Mouse (Mus musculus) MEL (cell line): Measurements from ENCODE around the gene Rps21.

Experiments used
- KAT2A ChIP-seq: conservative IDR thresholded peaks from 2 replicates; pipeline ENCODE4 v1.6.1; 2012; ENCODE audit warnings: low read depth, low read length, improper control_type of control experiment, inconsistent platforms
- POLR2A ChIP-seq, 2 experiments: IDR thresholded peaks; 2 replicates each; pipeline ENCODE4 v1.6.1; 2011 to 2012; ENCODE audit warnings: low read length in 2 of 2, mild to moderate bottlenecking in 2 of 2, control low read depth in 1 of 2, improper control_type of control experiment in 1 of 2, low read depth in 1 of 2, moderate library complexity in 1 of 2; ENCODE audit not compliant: control insufficient read depth in 1 of 2, insufficient read depth in 1 of 2, poor library complexity in 1 of 2
- SMC3 ChIP-seq: IDR thresholded peaks from 2 replicates; pipeline ENCODE4 v1.6.1; 2011; ENCODE audit warnings: low read depth, low read length, improper control_type of control experiment

DNA sequence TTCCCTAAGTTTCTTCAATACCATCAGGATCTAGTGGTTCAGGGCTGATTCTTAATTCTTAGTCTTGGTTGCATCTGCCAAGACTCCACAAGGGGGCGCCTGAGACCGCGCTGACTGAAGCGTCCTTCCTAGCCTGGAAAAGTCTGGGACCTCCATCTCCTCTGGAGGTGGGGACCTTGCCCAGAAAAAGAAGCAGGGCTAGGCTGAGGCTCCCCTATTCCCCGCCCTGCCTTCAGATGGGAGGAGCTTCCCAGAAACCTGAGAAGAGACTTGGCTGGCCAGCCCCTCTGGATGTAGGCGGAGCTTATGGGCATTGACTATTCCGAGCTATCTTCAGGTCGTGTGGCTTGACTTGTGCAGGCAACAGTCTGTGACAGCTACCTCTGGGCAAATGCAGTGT, 18.7 kb downstream of the Rps21 start:
- TF ChIP-seq SMC3 = peak; percentile 81
- no peak for TF ChIP-seq KAT2A
- TF ChIP-seq POLR2A (IDR thresholded peaks at IDR 0.05; ENCODE audit: control insufficient read depth in 1 of 2, insufficient read depth in 1 of 2, low read depth in 1 of 2, low read length in 2 of 2, poor library complexity in 1 of 2) = no peak
